Mouse (Mus musculus): ENCODE measurements around the gene Gm38392. TPM values are rescaled to one million over a fixed set of nuclear protein-coding genes. Genes with fewer than 3 reads are reported as not detected.

The Gm38392 gene
- total RNA-seq, 2 experiments from 2014 or later, result 0.99 to 1.5 TPM

- peak in 1 of 2 experiments; percentile 8 for DNase-seq
These were observed 86.6 kb downstream of the Gm38392 start for GRCm38 (mm10) chr3:88200161-88200971.

GRCm38 (mm10) chr3:88199541-88200110, 87.4 kb downstream of the Gm38392 start:
- no peak for DNase-seq

- no peak for DNase-seq
These were observed 88.4 kb downstream of the Gm38392 start for GRCm38 (mm10) chr3:88198505-88199020.

- DNase-seq, result no peak
These were observed 89.1 kb downstream of the Gm38392 start for GRCm38 (mm10) chr3:88197741-88198504.

Small RNA genes lying within 50 kb of the gene (microRNA-seq; reads per million reads assigned to microRNA genes)
- gene Gm25641 (not detected), gene Mir3093 (not detected), gene Mir9-1 (not detected)

Other genes starting within 250 kb of the Gm38392 start
- 10 to 100 TPM; 12.9 to 20.4 TPM for gene Gpatch4, start 244.1 kb downstream of the Gm38392 start, total RNA-seq (2021)
- gene Naxe, start 228.7 kb downstream of the Gm38392 start, total RNA-seq (2021), result 100 to 1,000 TPM; 127 to 140 TPM
- gene Ttc24, start 208.9 kb downstream of the Gm38392 start, total RNA-seq (2021), result not detected
- gene Iqgap3, start 205.2 kb downstream of the Gm38392 start, total RNA-seq (2021), result 1 to 10 TPM; 2.1 to 2.2 TPM
- gene Mef2d, start 144.8 kb downstream of the Gm38392 start, total RNA-seq (2021), result 10 to 100 TPM; 85.1 to 99.4 TPM
- 1 to 10 TPM; 5.5 to 7.9 TPM for gene Rhbg, start 32.5 kb downstream of the Gm38392 start, total RNA-seq (2021)
- gene Tsacc, start 9.8 kb upstream of the Gm38392 start, total RNA-seq (2021), result 1 to 10 TPM; 6.9 to 8.0 TPM
- 100 to 1,000 TPM; 301 to 387 TPM for gene Cct3, start 9.9 kb upstream of the Gm38392 start, total RNA-seq (2021)
- 100 to 1,000 TPM; 199 to 231 TPM for gene Glmp, start 37.8 kb upstream of the Gm38392 start, total RNA-seq (2021)
- gene Tmem79, start 48.9 kb upstream of the Gm38392 start, total RNA-seq (2021), result 10 to 100 TPM in 1 of 2 experiments, 1 to 10 TPM in 1; 9.8 to 13.9 TPM
- 10 to 100 TPM; 43.2 to 45.0 TPM for gene Smg5, start 49.0 kb upstream of the Gm38392 start, total RNA-seq (2021)
- gene Paqr6, start 77.4 kb upstream of the Gm38392 start, total RNA-seq (2021), result 1 to 10 TPM in 1 of 2 experiments, under 1 TPM in 1; 0.96 to 1.5 TPM
- under 1 TPM in 1 of 2 experiments, not detected in 1; 0.76 TPM for gene Bglap3, start 85.5 kb upstream of the Gm38392 start, total RNA-seq (2021)
- not detected for gene Bglap2, start 91.5 kb upstream of the Gm38392 start, total RNA-seq (2021)
- gene Bglap, start 97.3 kb upstream of the Gm38392 start, total RNA-seq (2021), result 1 to 10 TPM in 1 of 2 experiments, under 1 TPM in 1; 0.99 to 1.9 TPM
- 10 to 100 TPM; 29.4 to 43.1 TPM for gene Pmf1, start 123.1 kb upstream of the Gm38392 start, total RNA-seq (2021)
- gene Slc25a44, start 137.9 kb upstream of the Gm38392 start, total RNA-seq (2021), result 10 to 100 TPM; 47.2 to 48.1 TPM
- gene Sema4a, start 174.0 kb upstream of the Gm38392 start, total RNA-seq (2021), result 10 to 100 TPM in 1 of 2 experiments, 1 to 10 TPM in 1; 8.9 to 12.6 TPM
- 100 to 1,000 TPM; 109 to 141 TPM for gene Lmna, start 222.7 kb upstream of the Gm38392 start, total RNA-seq (2021)
- 1 to 10 TPM; 3.1 to 4.3 TPM for gene Mex3a, start 245.2 kb upstream of the Gm38392 start, total RNA-seq (2021)

All from adrenal gland, postnatal 36 days (tissue).